Mouse (Mus musculus) thymus, postnatal 36 days (tissue): ENCODE data around the gene 1700020D05Rik.

Experiments
- DNase-seq, 2 experiments: peaks; one replicate each; pipeline ENCODE4 v3.0.0; 2022; ENCODE audit warnings: mixed read lengths in 2 of 2

The 1700020D05Rik gene

DNA sequence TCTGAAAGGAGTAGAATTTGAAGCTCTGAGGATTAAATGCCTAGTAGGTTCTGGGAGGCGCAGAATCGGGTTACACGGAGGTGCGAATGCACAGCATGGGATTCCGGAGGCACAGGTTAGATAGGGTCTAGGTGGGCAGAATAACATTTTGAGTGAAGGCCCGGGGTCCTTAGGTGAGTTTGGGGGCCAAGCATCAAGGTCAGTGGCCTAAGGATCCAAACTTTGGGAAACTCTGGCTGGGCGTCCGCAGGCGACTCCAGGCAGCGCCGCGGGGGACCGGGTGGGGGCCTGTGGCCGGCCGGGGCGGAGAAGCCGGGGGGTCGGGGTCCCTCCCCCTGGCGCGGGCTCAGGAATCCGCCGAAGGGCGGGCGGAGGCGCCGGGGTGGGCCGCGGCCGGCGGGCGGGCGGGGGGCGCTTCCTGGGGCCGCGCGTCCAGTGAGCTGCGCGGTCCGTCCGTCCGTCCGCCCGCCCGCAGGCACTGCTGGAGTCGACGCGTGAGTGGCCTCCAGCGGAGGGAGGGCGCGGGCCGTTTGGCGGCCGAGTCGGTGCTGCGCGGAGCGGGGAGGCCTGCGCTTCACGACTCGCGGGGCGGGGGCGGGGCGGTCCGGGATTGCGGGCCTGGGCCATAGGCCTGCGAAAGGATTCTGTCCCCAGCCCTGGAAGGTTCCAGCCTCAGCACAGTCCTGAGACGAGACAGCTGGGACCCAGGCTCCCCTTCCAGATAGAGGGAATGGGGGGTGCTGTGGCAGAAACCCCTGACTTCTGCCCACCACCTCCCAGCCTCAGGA is 29.1 kb downstream of the 1700020D05Rik start:
- no peak for DNase-seq

DNA sequence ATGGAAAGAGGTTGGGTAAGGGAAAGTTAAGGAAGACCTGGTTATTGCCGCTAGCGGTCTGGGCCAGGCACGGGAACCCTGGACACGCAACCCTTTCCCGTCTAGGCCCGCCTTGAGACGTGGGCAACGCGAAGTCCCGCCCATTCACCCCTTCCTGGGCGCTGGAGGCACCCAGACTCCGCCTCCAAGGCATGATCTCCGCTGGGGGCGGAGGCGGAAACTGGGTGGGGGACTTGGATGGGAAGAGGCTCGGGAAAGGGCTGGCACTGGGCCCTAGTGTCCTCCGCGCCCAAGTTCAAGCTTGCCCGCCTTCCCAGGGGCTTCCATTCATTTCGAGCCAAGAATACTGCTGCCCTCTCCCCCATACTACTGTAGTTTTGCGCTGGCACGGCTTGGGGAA is 29.9 kb downstream of the 1700020D05Rik start, which contains the start of gene Efemp2:
Gene Efemp2 (plus strand): TSS at position 235 of the 400 bp plus-strand sequence.
- peak; percentile 66 to 76 for DNase-seq

DNA sequence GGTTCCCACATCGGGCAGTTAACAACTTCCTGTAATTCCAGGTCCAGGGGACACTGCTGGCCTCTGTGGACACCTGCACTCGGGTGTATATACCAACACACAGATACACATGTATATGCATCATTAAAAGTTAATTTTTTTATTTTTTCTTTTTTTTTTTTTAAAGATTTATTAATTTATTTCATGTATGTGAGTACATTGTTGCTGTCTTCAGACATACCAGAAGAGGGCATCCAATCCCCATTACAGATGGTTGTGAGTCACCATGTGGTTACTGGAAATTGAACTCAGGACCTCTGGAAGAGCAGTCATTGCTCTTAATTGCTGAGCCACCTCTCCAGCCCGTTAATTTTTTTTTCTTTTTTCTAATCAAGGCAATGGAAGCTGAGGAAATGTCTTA is 30.7 kb downstream of the 1700020D05Rik start:
- DNase-seq, result no peak

- DNase-seq, result no peak
Measured at GRCm38 (mm10) chr19:5471846-5472245, 31.7 kb downstream of the 1700020D05Rik start.

DNA sequence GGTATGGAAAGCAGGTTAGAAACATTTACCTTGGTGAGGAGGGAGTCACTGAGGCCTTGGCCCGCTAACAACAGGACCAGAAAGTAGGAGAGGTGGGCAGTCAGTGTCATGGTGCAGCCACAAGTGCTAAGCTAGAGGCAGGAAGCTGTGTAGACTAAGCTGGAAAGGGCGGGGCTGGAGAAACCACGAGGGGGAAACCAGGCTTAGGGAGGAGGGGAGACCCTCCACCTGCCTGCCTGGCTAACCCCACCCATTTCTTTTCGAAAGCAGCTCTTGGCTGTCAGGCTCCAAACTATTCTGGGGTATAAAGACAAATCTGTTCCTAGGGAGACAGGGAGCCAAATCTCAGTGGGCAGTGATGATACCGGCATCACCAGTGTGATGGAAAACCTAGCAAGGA is 35.2 kb downstream of the 1700020D05Rik start, which contains the start of gene Ctsw:
Gene Ctsw (minus strand): TSS at position 134 of the 400 bp plus-strand sequence.
- peak; percentile 69 to 80 for DNase-seq

DNA sequence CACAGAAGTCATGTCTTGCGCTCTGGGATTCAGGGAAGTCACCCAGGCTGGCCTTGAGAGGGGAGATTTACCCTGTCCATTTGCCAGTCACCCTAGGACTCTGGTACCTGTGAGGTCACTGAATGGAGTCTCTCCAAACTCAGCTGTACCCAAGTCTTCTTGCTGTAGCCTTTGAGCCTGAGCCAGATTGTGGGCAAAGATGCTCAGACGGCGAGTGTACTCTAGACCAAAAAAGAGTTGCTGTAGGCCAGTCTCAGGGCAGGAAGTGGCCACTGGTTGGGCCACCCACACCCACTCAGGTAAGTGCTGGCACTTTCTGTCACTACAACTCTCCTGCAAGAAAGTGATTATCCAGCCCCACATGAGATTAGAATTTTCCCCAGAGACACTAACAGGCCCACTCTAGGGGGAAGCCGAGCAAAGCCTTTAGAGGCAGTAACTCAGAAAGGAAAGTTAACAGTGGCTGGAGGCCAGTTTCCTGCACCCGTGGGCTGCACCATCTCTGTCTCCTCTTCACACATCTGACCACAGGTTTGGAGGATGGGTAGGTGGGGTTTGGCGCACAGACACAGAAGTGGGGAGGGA is 36.6 kb downstream of the 1700020D05Rik start:
- no peak for DNase-seq

DNA sequence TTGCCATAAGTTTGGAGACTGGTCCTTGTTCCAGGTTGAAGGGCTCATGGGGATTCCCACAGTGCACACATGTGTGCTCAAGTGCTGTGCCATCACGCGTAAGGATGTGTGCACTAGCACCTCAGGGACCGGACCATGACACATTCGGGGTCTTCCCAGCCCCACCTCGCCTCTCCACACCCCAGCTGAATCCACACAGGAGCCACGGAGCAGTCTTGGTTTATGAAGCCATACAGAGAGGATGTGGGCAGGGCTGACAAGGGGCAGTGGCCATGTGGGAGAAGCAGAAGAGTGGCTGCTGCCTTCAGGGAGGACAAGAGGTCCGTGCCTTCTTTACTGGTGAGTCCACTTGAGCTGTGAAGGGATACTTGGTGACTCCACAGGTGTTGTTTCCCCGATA is 38.5 kb downstream of the 1700020D05Rik start:
- no peak for DNase-seq

DNA sequence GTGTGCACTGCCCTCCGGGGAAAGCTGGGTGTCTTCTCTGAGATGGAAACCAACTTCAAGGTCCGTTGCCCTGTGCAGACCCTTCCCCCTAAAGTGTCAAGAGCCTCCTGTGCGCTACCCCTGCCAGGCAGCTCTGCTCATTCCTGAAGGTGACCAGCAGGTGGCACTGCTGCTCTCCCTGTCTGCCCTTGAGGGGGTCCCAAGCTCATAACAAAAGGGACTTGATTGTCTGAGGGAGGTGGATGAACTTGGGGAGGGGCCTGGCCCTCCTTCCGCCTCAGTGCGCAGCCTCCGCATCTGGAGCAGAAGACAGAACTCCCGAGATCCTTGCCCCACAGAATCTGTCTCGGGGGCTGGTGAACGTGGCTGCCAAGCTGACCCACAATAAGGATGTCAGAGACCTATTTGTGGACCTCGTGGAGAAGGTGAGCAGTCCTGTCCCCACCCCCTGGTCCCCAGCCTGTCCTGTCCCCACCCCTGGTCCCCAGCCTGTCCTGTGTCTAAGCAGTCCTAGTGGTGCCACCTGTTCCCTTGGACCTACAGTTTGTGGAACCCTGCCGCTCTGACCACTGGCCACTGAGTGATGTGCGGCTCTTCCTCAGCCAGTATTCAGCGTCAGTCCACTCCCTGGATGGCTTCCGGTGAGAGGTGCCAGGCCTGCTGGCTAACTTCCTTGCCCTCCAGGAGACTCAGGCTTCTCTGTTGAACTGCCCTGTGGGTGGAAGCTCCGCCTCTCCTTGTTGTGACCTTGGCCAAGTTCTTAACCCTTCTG is 39.6 kb downstream of the 1700020D05Rik start:
- DNase-seq, result peak; percentile 72 to 73

DNA sequence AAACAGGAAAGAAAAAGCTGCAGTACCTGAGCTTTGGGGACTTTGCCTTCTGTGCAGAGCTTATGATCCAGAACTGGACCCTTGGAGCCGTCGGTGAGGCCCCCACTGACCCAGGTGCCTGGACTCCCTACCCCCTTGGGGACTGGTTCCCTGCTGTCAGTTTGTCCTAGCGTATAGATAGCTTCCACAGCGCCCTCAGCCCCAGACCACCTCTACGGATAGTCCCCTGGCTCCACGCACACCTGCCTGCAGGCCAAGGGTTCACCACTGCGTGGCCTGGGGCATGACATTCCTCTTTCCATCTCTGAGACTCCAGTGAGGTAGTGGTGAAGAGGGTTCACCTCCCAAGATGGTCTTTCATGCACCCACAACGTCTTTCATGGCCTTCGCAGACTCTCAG is 40.4 kb downstream of the 1700020D05Rik start:
- no peak for DNase-seq

DNA sequence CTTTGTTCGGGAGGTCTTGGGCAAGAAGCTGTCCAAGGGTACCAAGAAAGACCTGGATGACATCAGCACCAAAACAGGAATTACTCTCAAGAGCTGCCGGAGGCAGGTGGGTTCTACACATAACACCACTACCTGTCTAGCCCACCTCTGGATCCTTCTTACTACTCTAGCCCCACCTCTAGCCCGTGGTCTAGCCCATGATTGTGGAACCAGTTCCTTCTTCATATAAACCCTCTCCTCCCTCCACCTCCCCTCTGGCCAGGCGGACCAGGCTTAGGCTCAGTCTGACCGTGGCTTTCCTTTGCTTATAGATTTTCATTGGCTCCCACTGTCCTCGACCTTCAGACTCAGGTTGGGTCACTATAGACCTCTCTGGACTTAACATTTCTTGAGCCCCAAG is 42.2 kb downstream of the 1700020D05Rik start:
- no peak for DNase-seq

DNA sequence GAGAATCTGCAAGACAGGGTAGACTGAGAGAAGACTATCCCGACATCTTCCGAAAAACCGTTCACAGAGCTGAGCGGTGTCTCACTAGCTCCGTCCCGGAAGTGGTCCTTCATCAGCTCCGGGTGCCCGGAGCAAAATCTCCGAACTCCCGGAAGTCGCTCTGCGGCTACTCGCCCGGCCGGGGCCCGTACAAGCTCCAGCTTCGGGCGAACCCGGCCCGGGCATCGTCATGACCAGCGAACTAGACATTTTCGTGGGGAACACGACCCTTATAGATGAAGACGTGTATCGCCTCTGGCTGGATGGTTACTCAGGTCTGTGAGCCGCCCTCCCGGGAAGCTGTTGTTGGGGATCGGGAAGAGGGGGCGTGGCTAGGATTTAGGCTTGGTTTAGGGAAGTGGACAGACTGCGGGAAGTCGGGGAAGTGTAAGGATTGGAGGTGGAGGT is 43.1 kb downstream of the 1700020D05Rik start, which contains the start of gene Fibp:
Gene Fibp (plus strand): TSS at position 151 of the 447 bp plus-strand sequence.
- DNase-seq, result peak; percentile 75 to 81

DNA sequence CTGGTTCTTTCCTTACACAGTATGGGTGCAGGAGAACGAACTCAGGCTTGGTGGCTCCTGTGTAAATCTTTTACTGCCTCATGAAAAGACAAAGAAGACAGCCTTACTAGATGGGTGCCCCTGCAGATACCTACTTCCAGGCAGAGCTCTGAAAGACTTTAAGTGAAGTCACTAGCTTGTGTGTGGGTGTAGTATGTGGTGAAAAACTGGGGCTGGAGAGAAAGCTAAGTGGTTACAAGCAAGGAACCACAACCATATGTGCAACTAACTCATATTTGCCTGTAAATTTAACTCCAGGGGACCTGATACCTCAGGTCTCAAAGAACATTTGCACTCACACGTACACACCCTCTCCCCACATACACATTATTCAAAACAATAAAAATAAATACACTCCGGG is 43.7 kb downstream of the 1700020D05Rik start:
- DNase-seq, result no peak

GRCm38 (mm10) chr19:5459019-5459418 is 44.6 kb downstream of the 1700020D05Rik start:
- no peak for DNase-seq

DNA sequence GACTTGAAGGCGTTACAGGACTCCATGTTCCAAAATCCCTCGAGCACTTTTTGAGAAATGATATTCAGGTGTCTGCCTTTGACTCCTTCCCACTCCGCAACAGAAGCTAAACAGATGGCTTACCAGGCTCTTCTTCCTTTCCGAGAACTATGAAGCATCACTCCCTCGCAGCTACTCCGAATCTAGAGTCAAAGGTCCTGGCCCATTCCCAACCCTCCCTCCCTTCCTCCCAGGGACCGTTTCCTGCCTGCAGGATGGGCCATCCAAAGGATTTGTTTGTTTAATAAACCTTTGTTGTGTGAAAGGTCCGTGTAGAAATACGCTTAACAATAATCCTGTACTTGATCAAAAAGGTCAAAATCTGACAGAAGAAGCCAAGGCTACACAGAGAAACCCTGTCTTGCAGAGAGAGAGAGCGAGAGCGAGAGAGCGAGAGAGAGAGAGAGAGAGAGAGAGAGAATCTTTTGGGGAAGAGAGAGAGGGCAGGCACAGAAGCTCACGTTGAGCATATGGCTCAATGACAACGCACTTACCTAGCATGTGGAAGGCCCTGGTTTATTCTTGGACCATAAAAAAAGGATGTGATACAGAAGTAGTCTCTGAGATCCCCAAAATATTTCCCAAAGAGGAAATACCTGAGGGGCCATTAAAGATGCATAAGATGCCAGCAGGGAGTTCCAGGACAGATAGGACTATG is 45.7 kb downstream of the 1700020D05Rik start, which contains the start of gene Ccdc85b:
Gene Ccdc85b (minus strand): TSS at position 149 of the 697 bp plus-strand sequence.
- DNase-seq, result no peak

DNA sequence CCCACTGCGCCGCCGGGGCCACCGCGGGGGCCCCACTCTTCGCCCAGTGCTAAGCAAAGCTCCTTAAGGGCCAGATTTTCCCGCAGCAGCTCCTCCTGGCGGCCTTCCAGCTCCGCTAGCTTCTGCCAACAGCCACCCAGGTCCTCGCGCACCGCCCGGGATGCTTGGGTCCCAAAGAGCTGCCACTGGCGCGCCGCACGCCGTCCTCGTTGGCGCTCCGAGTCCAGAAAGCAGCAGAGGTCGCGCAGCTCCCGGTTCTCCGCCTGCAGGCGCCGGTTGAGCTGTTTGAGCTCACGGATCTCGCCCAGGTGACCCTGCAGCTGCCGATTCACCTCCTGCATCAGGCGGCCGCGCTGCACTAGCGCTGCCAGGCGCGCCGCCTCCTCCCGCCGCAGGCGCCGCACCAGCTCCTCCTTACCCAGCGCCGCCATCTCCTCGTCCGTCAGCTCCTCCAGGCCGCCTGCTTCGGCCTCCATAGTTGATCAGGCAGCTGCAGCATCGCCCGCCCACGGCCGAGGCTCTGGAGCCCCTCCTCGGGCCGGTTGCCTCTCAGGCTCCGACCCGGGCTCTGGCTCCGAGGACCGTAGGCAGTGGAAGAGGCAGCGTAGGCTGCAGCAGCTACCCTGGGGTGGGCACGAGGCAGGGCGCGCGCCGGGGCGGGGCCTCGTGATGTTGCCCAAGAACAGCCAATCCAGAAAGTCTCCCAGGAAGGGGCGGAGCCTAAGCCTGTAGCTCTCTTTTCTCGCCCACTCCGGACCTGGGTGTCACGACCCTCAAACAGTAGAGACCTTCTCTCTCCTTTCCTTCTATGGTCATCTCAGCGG is 46.5 kb downstream of the 1700020D05Rik start:
- peak; percentile 95 to 96 for DNase-seq

- no peak for DNase-seq
Measured at GRCm38 (mm10) chr19:5456241-5456921, 47.2 kb downstream of the 1700020D05Rik start.

DNA sequence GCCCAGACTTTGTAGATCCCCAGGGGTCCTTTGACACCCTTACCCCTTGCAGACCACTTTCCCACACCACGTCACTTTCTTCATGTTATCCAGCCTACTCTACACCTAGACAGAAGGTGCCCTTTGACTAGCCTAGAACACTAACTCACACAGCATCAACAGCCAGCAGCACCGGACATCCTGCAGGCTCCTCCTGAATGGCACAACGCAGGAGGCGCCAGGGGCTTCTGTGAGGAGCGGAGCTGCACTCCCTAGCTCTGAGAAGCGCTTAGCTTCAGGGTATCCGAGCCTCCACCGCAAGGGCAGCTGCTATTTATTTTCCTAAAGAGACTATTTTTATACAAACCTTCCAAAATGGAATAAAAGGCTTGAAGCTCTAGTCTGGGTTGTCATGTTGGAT is 48.0 kb downstream of the 1700020D05Rik start:
- DNase-seq, result no peak

- DNase-seq, result no peak
Measured at GRCm38 (mm10) chr19:5455037-5455436, 48.5 kb downstream of the 1700020D05Rik start.
